Mouse (Mus musculus): ENCODE measurements around the gene Sema3g. TPM values are rescaled to one million over a fixed set of nuclear protein-coding genes. Genes with fewer than 3 reads are reported as not detected.
A peak's percentile ranks its signal among the peaks of the same experiment; 100 is the strongest.

Sema3g gene
- total RNA-seq (2021) = 10 to 100 TPM; 15.1 to 16.9 TPM

DNA sequence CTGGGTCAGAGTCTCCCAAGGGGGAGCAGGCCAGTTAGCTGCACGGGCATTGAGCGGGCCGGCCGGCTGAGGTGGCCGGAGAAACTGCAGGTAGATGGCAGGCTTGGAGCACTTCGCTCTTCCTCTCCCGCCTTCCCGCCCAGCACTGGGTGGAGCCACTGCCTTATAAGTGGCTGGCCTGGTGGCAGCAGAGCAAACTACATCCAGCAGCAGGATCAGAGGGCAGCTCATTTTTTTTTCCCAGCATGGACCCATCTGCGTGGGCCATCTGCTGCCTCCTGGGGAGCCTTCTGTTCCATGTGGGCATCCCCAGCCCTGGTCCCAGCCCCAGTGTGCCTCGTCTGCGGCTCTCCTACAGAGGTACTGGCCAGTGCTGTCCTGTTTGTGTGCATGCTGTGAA is at the start of gene Sema3g:
Sema3g (plus strand) TSS at position 195 of the 400 bp plus-strand sequence.
- peak; percentile 76 to 79 for DNase-seq
- intact Hi-C loops (cut with DNase I) = loop anchor here (5.0 kb wide), 1 partner anchor 120 kb away; the partner anchor contains the start of gene Capn7

DNA sequence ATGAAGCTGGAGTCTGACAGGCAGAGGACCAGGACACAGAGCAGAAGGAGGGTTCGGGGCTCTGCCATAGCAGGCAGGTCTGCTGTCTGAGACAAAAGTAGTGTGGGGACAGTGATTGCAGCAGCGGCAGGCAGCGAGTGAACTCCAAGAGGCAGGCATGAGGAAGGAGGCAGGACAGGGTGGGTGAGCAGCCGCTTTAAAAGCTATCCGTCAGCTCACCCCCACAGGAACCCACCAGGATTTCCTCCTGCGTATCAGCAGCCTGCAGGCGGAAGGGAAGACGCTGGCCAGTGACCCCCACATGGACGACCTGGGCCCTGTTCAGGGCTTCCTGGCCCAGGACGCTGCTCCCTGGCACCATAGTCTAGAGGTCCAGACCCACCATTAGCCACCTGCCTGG is 49.2 kb upstream of the Sema3g start, which contains the start of gene Stab1:
Stab1 (minus strand) TSS at position 217 of the 400 bp plus-strand sequence.
- intact Hi-C loops (cut with DNase I) = no loop called here
- DNase-seq = peak; percentile 67 to 68

DNA sequence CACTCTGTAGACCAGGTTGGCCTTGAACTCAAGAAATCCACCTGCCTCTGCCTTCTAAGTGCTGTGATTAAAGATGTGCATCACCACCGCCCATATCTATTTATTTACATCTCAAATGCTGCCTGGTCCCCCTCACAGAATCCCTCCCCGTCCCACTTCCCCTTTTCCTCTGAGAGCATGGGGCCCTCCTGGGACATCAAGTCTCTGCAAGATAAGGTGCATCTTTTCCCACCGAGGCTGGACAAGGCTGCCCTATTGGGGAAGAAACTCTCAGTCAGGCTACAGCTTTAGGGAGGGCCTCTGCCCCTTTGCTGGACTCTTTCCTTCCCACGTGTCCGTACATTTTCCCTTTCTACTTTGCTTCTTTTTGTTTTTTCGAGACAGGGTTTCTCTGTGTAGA is 48.2 kb upstream of the Sema3g start:
- no peak for DNase-seq
- intact Hi-C loops (cut with DNase I) = no loop called here

DNA sequence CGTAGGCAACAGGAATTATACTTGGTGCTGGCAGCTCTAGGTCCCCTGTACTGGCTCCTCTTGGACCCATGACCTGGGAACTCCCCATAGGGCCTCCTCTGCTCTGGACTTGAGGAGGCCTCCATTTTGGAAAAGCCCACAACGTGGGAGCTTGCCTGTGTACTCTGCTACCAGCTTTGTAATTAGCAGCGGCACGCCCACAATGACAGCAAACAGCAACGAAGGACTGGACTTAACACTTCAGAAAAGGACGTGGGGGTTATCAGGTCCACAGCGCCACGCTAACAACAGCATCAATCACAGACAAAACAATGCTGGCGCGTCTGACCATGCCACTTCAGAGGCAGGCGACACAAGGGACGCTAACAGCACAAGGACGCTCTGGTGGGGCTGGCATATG is 46.7 kb upstream of the Sema3g start:
- intact Hi-C loops (cut with DNase I) = no loop called here
- no peak for DNase-seq

DNA sequence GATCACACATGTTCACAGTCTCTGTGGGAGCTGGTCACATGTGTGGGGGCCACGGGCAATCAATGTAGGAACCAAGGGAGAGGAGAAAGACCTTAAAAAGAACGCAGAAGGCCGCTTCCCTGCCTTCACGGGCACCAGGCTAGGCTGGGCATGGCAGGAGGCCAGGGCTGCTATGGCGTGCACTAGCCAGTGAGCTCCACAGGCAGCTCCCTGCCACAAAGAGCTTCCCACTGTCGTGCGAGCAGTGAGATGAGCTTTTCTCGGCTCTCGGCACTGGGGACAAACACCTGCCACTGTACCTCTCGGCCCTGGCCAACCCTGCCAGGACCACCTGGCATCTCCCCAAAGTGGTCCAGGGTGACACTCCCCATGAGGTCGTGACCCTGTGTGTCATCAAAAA is 46.3 kb upstream of the Sema3g start:
- intact Hi-C loops (cut with DNase I) = no loop called here

DNA sequence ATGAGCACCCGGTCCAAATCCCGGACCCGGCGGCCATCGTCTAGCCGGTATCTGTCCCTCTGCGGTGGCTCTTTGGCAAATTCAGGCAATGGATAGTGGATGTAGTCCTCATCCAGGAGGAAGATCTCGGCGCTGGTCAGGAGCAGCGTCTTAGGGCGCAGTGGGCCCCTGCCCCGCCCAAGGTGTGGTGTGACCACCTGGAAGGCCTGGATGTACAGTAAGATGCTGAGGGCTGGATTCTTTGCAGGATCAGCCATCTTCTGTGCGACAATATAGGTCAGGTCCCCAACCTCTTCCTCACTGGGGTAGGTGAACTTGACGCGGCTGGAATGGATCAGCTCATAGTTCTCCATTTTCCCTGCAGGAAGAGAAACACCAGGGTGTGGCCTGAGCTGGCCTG is 45.8 kb upstream of the Sema3g start:
- intact Hi-C loops (cut with DNase I) = no loop called here
- no peak for DNase-seq

More for the DNA sequence above, 46.3 kb upstream of the Sema3g start:
- DNase-seq = no peak

DNA sequence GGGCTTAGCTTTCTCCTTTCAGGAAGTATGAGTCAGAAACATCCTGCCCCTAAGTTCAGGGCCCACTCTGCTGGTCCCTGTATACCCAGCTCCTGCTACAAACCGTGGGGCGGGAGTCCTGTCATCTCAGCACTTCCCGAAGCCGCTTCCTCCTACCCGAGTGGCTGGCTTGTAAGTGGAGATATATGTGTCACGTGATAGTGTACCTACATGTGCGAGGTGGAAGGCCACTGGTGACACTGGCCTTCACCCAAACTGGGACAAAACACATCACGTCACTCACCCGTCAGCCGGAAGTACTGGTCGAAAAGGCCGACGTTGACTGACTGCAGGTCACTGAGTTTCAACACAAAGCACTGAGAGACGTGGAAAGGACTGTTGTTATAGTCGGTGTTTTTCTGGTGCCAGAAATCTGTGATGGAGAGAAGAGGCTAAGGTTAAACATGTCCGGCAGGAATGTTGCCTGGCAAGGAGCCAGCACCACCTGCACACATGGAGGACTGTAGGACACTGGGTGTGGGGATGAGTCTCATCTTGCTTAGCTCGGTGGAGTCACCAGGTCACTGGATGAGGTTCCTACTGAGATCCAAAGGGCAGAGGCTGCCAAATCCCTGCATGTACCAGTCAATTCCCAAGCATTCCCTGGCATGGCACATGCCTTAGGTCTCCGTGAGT is 44.7 kb upstream of the Sema3g start:
- intact Hi-C loops (cut with DNase I) = no loop called here
- no peak for DNase-seq

DNA sequence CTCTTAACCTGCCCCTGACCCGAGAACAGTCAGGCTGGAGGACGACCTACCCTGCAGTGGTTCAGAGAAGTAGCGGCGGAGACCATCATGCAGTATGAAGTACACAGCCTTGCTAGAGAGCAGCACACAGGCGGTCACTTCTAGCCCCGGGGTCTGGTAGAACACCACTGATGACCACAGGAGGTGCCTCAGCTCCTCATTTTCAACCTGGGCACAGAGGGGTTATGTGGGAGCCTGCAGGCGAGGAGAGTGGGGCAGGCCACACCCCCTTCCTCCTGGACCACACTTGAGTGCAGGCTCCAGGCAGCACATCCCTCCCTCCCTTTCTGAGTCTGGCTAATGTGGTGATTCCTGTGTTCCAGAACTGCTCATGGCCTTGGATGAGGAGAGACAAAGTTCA is 44.1 kb upstream of the Sema3g start:
- intact Hi-C loops (cut with DNase I) = no loop called here
- no peak for DNase-seq

DNA sequence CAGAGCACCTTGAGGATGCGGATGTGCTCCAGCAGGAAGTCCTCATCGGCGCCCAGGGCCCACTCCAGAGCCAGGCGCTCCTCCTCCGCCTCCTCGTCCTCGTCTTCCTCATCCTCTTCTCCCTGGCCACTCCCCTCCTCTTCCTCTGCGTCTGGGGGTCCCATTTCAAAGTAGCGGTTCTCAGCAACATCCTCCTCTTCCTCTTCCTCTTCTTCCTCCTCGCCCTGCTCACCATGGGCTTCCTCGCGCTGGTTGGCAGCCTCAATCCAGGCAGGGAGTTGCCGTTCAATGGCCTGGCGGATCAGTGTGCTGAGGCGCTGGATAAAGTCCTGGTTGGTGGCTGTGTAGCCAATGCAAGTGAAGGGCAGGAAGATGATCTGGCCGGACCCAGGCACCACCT is 40.4 kb upstream of the Sema3g start:
- intact Hi-C loops (cut with DNase I) = no loop called here

DNA sequence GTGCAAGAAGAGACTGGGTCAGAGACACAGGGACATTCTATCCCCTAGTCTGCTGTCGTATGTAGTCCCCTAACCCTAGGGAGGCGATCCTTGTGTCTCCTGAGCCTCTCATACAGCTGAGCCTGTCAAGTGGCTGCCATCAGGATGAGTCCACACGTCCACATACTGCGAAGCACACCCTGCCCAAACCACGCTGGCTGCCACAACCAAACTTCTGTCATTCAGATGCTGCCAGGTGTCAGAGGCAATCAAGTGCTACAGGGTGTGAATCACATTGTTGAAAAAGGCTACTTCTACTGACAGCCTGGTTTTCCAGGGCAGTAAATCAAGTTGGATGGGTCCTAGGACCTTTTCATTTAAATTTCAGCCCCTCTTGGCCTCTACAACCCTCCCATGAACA is 39.9 kb upstream of the Sema3g start:
- intact Hi-C loops (cut with DNase I) = no loop called here
- DNase-seq = no peak

More for the DNA sequence above, 40.4 kb upstream of the Sema3g start:
- DNase-seq = no peak

DNA sequence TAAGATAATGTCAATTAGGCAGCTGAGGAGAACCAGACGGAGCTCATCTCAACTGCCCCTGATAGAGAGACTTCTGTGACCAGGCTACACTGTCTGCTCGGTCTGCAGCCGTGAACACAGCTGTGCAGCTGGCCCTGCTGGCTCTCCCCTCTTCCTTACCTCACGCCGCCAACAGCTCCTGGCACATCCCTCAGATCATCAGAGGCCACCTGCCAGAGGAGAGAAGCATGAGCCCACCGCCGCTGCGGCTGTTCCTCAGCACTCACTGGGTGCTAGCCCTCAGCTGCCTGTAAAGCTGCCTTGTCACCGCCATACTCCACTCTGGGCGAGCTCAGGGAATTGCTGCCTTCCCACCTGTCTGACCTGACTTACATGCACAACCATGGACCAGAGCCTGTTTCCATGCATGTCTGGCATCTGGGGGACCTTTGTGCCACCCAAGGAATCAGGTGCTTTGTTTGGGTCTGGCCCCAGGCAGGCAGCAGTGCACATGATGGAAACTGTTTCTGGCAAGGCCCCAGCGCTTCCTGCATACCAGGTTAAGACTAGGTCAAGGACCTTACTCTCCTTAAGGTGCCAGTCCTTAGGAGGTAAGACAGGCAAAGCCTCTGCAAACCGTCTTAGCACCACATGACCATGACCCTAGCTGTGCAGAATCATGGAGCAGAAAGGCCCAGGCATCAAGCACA is 37.8 kb upstream of the Sema3g start:
- intact Hi-C loops (cut with DNase I) = no loop called here

DNA sequence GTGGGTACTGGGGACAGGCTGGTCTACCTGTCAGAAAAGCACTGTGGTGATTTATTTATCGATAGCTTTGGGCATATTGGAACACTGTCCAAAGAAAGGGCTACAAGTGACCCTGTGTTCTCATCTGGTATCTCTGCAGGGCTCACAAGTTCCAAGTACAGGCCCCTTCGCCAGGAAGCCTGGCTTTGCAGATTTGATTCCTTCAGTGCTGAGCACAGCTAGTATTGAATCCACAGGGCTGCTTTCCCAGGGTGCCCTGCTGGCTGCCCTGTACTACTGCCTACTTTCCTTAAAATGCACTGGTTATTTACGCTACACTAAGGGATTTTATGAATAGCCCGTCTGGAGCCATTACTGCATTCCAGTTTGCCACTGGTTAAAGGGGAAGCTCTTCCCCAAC is 36.1 kb upstream of the Sema3g start:
- intact Hi-C loops (cut with DNase I) = no loop called here

More for the DNA sequence above, 37.8 kb upstream of the Sema3g start:
- peak in 1 of 2 experiments; percentile 51 for DNase-seq

DNA sequence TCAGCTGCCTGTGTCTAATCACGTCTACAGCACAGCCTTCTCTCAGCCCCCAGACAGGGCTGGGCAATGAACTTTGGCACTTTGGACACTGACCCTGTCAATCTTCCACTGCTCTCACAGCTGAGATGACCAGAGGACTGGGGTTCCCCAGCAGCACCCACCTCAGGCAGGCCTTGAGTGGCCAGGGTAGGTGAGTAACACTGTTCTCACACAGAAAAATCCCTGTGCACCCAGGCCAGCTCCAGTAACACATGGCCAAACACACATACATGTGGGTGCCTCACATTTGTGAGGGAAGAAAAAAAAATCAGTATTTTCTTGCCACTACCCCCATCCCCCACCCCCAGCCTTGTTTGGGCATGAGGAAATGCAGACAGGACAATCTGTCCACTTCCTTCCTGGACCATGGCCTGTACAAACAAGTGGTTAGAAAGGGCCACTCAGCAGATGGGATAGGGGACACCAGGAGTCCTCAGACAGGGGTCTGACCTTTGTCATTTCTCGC is 34.8 kb upstream of the Sema3g start:
- DNase-seq = no peak
- intact Hi-C loops (cut with DNase I) = no loop called here

More for the DNA sequence above, 36.1 kb upstream of the Sema3g start:
- DNase-seq = no peak

DNA sequence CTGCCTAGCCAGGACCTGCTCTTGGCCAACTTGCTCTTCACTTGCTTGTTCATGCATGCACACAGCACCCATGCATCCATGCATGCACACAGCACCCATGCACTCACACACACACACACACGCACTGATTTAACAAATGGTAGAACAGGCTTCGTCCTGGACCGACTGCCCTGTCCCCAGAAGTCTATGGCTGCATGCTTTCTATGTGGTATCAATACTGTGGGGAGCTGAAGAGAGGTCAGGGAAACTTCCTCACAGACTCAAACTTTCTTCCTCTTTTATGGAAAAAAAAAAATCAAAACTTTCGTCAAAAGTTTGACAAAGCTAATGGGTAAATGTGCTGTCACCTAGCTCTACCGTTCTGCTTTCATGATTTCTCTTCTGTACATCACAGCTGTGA is 34.1 kb upstream of the Sema3g start:
- DNase-seq = no peak
- intact Hi-C loops (cut with DNase I) = no loop called here

DNA sequence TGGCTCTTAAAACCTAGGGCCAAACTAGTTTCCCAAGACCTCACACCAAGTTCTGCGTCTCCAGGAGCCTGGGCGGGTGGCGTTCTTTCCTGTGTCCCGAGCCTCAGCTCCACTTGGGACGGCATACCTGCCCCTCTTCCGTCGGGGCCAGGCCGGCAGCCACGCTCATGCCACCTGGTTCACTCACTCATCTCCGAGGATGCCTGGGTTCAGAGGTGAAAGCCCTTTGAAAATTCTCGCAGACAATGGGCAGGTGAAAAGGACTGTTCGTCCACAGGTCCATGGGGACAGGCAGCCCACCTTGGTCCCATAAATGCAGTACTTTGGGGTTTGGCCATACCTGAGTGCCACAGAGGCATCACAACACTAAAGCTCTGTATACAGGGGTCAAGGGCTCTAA is 33.5 kb upstream of the Sema3g start:
- intact Hi-C loops (cut with DNase I) = no loop called here

DNA sequence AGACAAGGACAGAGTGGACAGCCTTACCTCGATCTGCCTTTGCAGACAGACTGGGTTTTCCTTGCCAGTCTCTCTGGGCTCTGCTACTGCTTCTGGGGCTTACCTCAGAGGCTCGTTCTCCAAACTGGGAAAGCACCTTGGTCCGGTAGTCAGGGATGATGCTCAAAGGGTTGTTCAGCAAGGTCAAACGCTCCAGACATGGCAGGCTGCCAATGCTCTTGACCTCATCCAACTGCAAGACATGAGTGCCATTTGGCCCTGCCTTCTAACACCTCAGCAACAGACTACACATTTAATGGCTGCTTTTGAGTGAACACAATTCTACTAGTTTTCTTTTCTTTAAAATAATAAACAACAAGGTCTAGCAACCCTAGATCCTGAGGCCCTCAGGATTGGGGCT is 31.0 kb upstream of the Sema3g start:
- intact Hi-C loops (cut with DNase I) = no loop called here
- peak; percentile 72 to 78 for DNase-seq

More for the DNA sequence above, 33.5 kb upstream of the Sema3g start:
- DNase-seq = no peak

DNA sequence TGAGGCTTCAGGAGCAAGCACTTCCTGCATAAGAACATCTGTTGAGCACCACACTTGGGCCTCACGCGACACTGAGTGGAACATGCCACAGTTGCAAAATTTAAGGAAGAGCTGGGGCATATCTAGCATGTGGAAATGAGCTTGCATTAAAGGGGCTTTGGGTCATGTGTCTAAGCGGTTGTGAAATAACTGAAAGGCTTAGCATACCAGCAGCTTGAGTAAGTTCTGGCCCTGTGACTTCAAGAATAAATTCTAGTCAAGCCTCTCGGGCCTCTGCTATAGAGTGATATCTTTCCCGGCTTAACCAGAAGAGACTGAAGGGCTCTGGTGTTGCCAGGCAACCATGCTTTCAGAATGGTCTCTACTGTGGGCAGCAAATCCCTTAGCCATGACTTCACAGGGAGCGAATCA is 28.9 kb upstream of the Sema3g start:
- intact Hi-C loops (cut with DNase I) = no loop called here
- DNase-seq = no peak

DNA sequence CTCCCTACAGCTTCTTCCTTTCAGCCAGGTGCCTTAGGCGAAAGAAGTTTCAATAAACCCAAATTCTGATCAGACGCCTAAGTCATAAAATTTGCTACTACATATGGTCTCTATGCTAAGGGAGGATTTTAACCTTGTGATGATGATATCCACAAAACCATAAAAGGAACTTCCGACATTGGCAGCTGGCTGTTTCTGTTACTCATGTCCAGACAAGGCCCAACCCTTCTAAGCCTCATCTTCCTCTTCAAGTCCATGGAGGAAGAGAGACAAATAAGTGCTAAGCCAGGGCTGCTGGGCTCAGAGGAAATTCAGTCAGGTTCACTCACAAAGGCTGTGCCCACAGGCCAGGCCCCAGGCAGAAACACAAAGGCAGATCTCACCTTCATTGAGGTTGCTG is 28.3 kb upstream of the Sema3g start:
- intact Hi-C loops (cut with DNase I) = no loop called here
- DNase-seq = no peak

DNA sequence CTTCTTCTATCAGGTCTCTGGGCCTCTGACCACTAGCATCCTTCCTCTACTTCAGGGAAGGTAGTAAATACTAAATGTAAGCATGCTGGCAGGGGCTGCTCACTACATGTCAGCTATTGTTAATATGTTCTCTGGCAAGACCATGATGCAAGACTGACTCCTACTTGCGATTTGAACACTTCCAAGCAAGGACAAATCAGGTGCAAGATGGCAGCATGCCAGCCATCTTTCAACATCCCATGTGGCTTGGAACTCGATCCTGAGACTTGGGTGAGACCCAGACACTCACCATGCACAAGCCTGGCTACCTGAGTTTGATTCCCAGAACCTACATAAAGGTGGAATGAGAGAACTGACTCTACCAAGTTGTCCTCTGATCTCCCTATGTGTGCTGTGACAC is 25.7 kb upstream of the Sema3g start:
- intact Hi-C loops (cut with DNase I) = loop anchor here (10.0 kb wide), 1 partner anchor 167 kb away; no protein-coding TSS in a partner anchor
- DNase-seq = peak in 1 of 2 experiments; percentile 49

DNA sequence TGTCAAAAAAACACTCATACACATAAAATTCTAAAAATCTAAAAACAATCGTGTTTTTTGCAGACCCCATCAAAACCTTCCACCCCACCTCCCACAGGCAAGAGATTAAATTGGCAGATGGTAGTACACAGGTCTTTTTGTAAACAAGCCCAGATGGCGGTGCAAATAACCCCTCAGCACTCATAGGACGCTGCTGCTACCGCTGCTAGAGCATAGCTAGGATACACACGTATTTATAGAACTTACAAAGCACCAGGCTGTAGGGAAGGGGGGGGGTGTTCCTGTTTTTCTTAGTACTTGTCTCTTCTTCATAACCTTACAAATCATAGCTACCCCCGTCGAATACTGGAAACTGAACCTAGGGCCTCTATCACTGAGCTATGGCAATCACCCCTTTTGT is 23.9 kb upstream of the Sema3g start:
- peak in 1 of 2 experiments; percentile 32 for DNase-seq
- intact Hi-C loops (cut with DNase I) = loop anchor here (2.0 to 10.0 kb wide), 2 partner anchors 65 to 169 kb away; partner anchors contain the start of gene Smim4

DNA sequence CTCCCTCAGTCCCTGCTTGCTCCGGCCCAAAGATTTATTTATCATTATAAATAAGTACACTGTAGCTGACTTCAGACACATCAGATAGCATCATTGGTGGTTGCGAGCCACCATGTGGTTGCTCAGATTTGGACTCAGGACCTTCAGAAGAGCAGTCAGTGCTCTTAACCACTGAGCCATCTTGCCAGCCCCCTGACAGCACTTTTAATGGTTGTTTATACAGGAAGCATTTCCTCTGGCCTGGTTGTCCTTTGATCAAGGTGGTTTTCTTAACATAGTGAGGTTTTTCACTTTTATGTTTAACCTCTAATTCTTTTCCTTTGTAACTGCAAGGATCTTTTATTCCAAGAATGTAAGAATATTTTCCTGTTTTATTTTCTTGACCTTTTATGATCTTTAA is 23.2 kb upstream of the Sema3g start:
- no peak for DNase-seq
- intact Hi-C loops (cut with DNase I) = loop anchor here (2.0 to 10.0 kb wide), 2 partner anchors 66 to 170 kb away; partner anchors contain the start of gene Smim4
